Comparison of ENCODE assay signal across 22 mouse cellular contexts in the genomic region with DNA sequence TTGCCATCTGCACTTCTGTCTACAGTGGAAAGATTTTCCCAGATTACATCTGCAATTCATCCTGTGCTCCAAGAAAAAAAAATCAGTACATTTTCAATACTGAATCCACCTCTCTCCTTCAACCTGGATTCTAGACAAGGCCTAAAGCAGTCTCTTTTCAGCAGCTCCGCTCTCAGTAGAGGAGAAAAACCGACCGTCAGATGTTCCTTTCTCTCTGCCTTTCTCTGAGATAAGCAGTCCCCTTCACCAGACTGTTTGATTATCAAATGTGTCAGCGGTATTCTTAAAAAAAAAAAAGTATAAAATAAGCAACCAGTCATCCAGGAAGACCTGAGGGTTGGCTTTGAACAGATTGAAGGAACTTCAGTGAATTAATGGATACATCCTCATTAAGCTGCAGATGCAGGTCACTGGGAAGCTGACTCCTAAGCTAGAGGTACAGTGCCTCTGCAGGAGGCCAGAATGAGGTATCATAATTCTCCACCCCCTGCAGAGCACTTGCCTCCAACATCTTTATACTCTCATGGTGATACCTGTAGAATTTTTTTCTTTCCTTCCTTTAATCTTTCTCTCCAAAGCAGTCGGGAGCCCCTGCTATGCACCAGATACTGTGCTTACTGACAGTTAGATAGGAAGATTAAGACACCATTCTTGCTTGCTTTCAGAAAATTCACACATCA.
"Had no signal": no experiment of that assay in that cellular context is flagged by ENCODE, and none has a peak within 500 bp of the region (broad histone marks: within the 10 kb centered on the region; RNA-seq: fewer than 3 reads in every experiment).

No protein-coding gene starts in this region.

- H3K4me1 ChIP-seq: limb, embryonic 12.5 days; limb, embryonic 15.5 days; neural tube, embryonic 13.5 days; stomach, embryonic 15.5 days had no signal

- ATAC-seq: intestine, postnatal 0 days; liver, postnatal 0 days; lung, postnatal 0 days had no signal

- H3K9me3 ChIP-seq: limb, embryonic 12.5 days; limb, embryonic 15.5 days; neural tube, embryonic 13.5 days; stomach, embryonic 15.5 days had no signal

- DNase-seq: kidney, adult 2 months; kidney, postnatal 25 days; layer of hippocampus, postnatal 36 days; left cerebral cortex, postnatal 4 days; liver, postnatal 0 days; lung, embryonic 14.5 days; retina, postnatal 1 day; right cerebral cortex, postnatal 25 days; spleen, adult 18-20 months; thymus, postnatal 4 days had no signal

- H3K27me3 ChIP-seq: limb, embryonic 12.5 days; limb, embryonic 15.5 days; neural tube, embryonic 13.5 days; stomach, embryonic 15.5 days had no signal

- H3K36me3 ChIP-seq: limb, embryonic 12.5 days; limb, embryonic 15.5 days; neural tube, embryonic 13.5 days; stomach, embryonic 15.5 days had no signal

- H3K4me2 ChIP-seq: limb, embryonic 12.5 days; limb, embryonic 15.5 days; liver, embryonic 11.5 days; lung, embryonic 14.5 days; neural tube, embryonic 13.5 days; stomach, embryonic 15.5 days had no signal

- H3K9ac ChIP-seq: limb, embryonic 12.5 days; limb, embryonic 15.5 days; liver, embryonic 14.5 days; liver, postnatal 0 days; lung, embryonic 14.5 days; neural tube, embryonic 13.5 days; stomach, embryonic 15.5 days had no signal

- H3K4me3 ChIP-seq: left cerebral cortex, adult 2 months; limb, embryonic 12.5 days; limb, embryonic 15.5 days; myocyte; neural tube, embryonic 13.5 days; stomach, embryonic 15.5 days had no signal

- H3K27ac ChIP-seq: kidney, postnatal 0 days; left cerebral cortex, adult 2 months; limb, embryonic 12.5 days; limb, embryonic 15.5 days; liver, embryonic 14.5 days; macrophage; neural tube, embryonic 13.5 days; stomach, embryonic 15.5 days had no signal
